Mouse (Mus musculus) ovary, adult 18-20 months (tissue): ENCODE data around the gene Gm5169.
"Not testable (repeated sequence)": the region's sequence is repeated elsewhere in the genome, so short reads cannot be mapped to it uniquely, and the experiment has no call there.

Source experiments
- DNase-seq: peaks from one replicate; pipeline ENCODE4 v3.0.0; 2022; ENCODE audit warnings: low spot score, mixed read lengths

Gm5169 gene

DNA sequence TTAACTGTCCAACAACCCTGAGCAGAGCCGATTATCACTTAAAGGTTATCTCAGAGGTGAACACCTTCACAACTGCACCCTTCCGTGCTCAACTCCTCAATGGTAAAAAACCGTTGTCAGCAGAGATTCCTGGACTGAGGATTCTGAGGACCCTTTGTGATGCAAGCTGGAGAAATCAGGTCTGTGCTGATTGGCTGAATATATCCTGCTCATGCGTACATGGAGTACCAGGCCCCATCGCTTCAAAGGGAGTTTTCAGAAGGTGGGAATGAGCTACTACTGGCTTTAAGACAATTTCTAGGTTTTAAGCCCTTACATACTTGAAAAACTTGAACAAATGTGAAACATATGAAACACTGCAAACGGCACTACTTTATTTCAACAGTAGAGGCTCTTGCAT lies at the start of gene Gm5169:
Gene Gm5169, minus strand, starts transcription at position 101 of the 400 bp plus-strand sequence.
- DNase-seq = not testable (repeated sequence)

DNA sequence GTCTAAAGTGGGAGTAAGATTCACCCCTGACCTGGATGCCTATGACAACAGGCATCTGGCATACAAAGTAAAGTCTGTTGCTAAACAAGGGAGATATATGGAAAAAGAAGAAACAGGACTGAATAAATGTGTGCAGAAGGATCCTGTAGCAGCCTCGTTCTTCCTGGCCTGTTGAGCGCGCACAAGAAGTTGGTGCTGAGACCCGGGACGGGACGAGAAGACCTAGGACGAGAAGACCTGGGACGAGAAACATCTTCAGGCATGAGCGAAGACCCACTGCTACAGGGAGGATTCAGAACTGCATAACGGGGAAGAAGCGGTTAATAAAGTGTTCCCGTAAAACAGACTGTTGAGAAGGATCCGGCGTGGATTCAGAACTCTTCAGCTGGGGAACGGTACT lies 46.2 kb upstream of the Gm5169 start:
- not testable (repeated sequence) for DNase-seq
